Comparison of ENCODE assay signal across 26 mouse cellular contexts in the genomic region with DNA sequence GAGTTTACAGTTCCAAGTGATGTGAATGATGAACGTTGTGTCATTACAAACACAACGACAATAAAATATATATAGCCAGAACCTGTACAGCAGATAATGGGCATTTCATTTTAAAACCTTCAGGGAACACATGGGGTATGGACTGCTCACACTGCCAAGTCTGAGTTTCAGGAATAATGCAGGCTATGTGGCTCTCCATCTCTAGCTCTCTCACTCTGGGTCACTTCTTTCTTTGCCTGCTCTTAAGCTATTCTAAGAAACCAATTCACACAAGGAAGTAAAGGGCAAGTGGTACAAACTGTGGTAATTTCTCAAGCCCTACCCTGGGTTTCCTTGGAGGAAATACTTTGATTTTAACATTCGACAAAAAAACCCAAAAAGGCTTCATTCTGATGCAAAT.
DNase-seq lines count a peak whose midpoint lies in the region; ATAC-seq lines count a peak whose summit lies in the region.
"Had no signal": no experiment of that assay in that cellular context is flagged by ENCODE, and none has a peak within 500 bp of the region (broad histone marks: within the 10 kb centered on the region; RNA-seq: fewer than 3 reads in every experiment).

No protein-coding gene starts in this region.

- no peak overlapping the region for H3K9ac ChIP-seq in forebrain, embryonic 13.5 days
- H3K9ac ChIP-seq in forebrain, embryonic 12.5 days, result no peak overlapping the region
- no peak overlapping the region for H3K9ac ChIP-seq in hindbrain, embryonic 15.5 days
- H3K9ac ChIP-seq in hindbrain, embryonic 13.5 days, result no peak overlapping the region
- H3K9ac ChIP-seq in neural tube, embryonic 14.5 days (replicated peaks; ENCODE audit: low read depth, low read length), result no peak overlapping the region
- H3K9ac ChIP-seq: embryonic facial prominence, embryonic 13.5 days; hindbrain, embryonic 14.5 days; intestine, embryonic 15.5 days had no signal

- ATAC-seq in forebrain, embryonic 13.5 days, result 0 out of 2 replicates have a peak, but pooled peaks have one; percentile 37
- ATAC-seq in forebrain, embryonic 12.5 days (ENCODE audit: low FRiP score), result no peak
- peak; percentile 63; the same call in 1 of the 2 replicates for ATAC-seq in hindbrain, embryonic 15.5 days (ENCODE audit: low FRiP score, low read depth)
- no peak for ATAC-seq in hindbrain, embryonic 13.5 days (ENCODE audit: low FRiP score)
- peak; percentile 65; the same call in 1 of the 2 replicates for ATAC-seq in neural tube, embryonic 14.5 days (ENCODE audit: low read depth)
- ATAC-seq: activated CD4-positive, CD25-positive, alpha-beta regulatory T cell, adult 4 months; intestine, embryonic 15.5 days had no signal

- H3K27ac ChIP-seq in forebrain, embryonic 13.5 days, result no peak overlapping the region
- H3K27ac ChIP-seq in forebrain, embryonic 12.5 days, result no peak overlapping the region
- H3K27ac ChIP-seq in hindbrain, embryonic 15.5 days (replicated peaks), result no peak overlapping the region
- no peak overlapping the region for H3K27ac ChIP-seq in hindbrain, embryonic 13.5 days
- no peak overlapping the region for H3K27ac ChIP-seq in neural tube, embryonic 14.5 days (ENCODE audit: low read depth, low read length)
- H3K27ac ChIP-seq: embryonic facial prominence, embryonic 10.5 days; embryonic facial prominence, embryonic 13.5 days; gastrocnemius, adult 2 months; hindbrain, embryonic 14.5 days; intestine, embryonic 15.5 days had no signal

- WGBS in forebrain, embryonic 13.5 days, result 67% methylated on average over 3 of the region's 3 CpGs
- WGBS in forebrain, embryonic 12.5 days, result 58% methylated on average over 3 of the region's 3 CpGs
- 54% methylated on average over 3 of the region's 3 CpGs for WGBS in hindbrain, embryonic 15.5 days
- WGBS in hindbrain, embryonic 13.5 days, result 52% methylated on average over 3 of the region's 3 CpGs
- WGBS in neural tube, embryonic 14.5 days, result 40% methylated on average over 3 of the region's 3 CpGs

- H3K9me3 ChIP-seq in forebrain, embryonic 13.5 days (replicated peaks), result no peaks in the 10 kb centered on the region
- no peaks in the 10 kb centered on the region for H3K9me3 ChIP-seq in forebrain, embryonic 12.5 days
- no peaks in the 10 kb centered on the region for H3K9me3 ChIP-seq in hindbrain, embryonic 15.5 days
- no peaks in the 10 kb centered on the region for H3K9me3 ChIP-seq in hindbrain, embryonic 13.5 days
- no peaks in the 10 kb centered on the region for H3K9me3 ChIP-seq in neural tube, embryonic 14.5 days (ENCODE audit: control insufficient read depth, low read length)
- H3K9me3 ChIP-seq: embryonic facial prominence, embryonic 10.5 days; embryonic facial prominence, embryonic 13.5 days; intestine, embryonic 15.5 days had no signal

- no peak for DNase-seq in neural tube, embryonic 10.5 days (ENCODE audit: extremely low spot score, low spot score)
- no peak for DNase-seq in urinary bladder, postnatal 4 days (ENCODE audit: low spot score in 2 of 2)
- DNase-seq in adrenal gland, postnatal 14 days, result no peak
- DNase-seq: adrenal gland, adult 8-10 months; adrenal gland, postnatal 36 days; cerebellum, adult 11-12 months; cerebellum, adult 8-10 months; cerebellum, postnatal 10 days; cerebellum, postnatal 36 days; embryo, embryonic 11 days; gastrocnemius, adult 2 months; gastrocnemius, postnatal 14 days; heart, adult 11 months; kidney, adult 11 months had no signal

- no peak overlapping the region for H3K4me2 ChIP-seq in forebrain, embryonic 13.5 days
- no peak overlapping the region for H3K4me2 ChIP-seq in forebrain, embryonic 12.5 days
- H3K4me2 ChIP-seq in hindbrain, embryonic 15.5 days, result no peak overlapping the region
- no peak overlapping the region for H3K4me2 ChIP-seq in hindbrain, embryonic 13.5 days
- H3K4me2 ChIP-seq in neural tube, embryonic 14.5 days (ENCODE audit: low read depth, low read length), result no peak overlapping the region
- H3K4me2 ChIP-seq: embryonic facial prominence, embryonic 13.5 days; heart, embryonic 11.5 days; hindbrain, embryonic 14.5 days; intestine, embryonic 15.5 days had no signal

- H3K36me3 ChIP-seq in forebrain, embryonic 13.5 days (ENCODE audit: poor library complexity, severe bottlenecking), result no peaks in the 10 kb centered on the region
- H3K36me3 ChIP-seq in forebrain, embryonic 12.5 days (replicated peaks), result no peaks in the 10 kb centered on the region
- no peaks in the 10 kb centered on the region for H3K36me3 ChIP-seq in hindbrain, embryonic 15.5 days
- no peaks in the 10 kb centered on the region for H3K36me3 ChIP-seq in hindbrain, embryonic 13.5 days
- no peaks in the 10 kb centered on the region for H3K36me3 ChIP-seq in neural tube, embryonic 14.5 days (ENCODE audit: control insufficient read depth, insufficient read depth, low read length)
- H3K36me3 ChIP-seq: embryonic facial prominence, embryonic 10.5 days; embryonic facial prominence, embryonic 13.5 days; intestine, embryonic 15.5 days had no signal

- H3K4me3 ChIP-seq in forebrain, embryonic 13.5 days, result no peak overlapping the region
- no peak overlapping the region for H3K4me3 ChIP-seq in forebrain, embryonic 12.5 days (replicated peaks)
- no peak overlapping the region for H3K4me3 ChIP-seq in hindbrain, embryonic 15.5 days
- no peak overlapping the region for H3K4me3 ChIP-seq in hindbrain, embryonic 13.5 days
- no peak overlapping the region for H3K4me3 ChIP-seq in neural tube, embryonic 14.5 days (ENCODE audit: low read depth, low read length)
- H3K4me3 ChIP-seq: embryonic facial prominence, embryonic 10.5 days; embryonic facial prominence, embryonic 13.5 days; erythroblast, embryonic 14.5 days; gastrocnemius, adult 2 months; intestine, embryonic 15.5 days had no signal

- H3K4me1 ChIP-seq in forebrain, embryonic 13.5 days, result peaks cover 16% of the 10 kb centered on the region; the same call in 1 of the 2 replicates
- peaks cover 13% of the 10 kb centered on the region for H3K4me1 ChIP-seq in forebrain, embryonic 12.5 days
- H3K4me1 ChIP-seq in hindbrain, embryonic 15.5 days (replicated peaks), result peaks cover 7% of the 10 kb centered on the region
- peaks cover 12% of the 10 kb centered on the region for H3K4me1 ChIP-seq in hindbrain, embryonic 13.5 days (replicated peaks)
- H3K4me1 ChIP-seq in neural tube, embryonic 14.5 days (ENCODE audit: control insufficient read depth, insufficient read depth, low read length), result no peaks in the 10 kb centered on the region

- H3K27me3 ChIP-seq in forebrain, embryonic 13.5 days, result no peaks in the 10 kb centered on the region
- no peaks in the 10 kb centered on the region; the same call in 1 of the 2 replicates for H3K27me3 ChIP-seq in forebrain, embryonic 12.5 days
- H3K27me3 ChIP-seq in hindbrain, embryonic 15.5 days, result no peaks in the 10 kb centered on the region
- H3K27me3 ChIP-seq in hindbrain, embryonic 13.5 days, result no peaks in the 10 kb centered on the region
- no peaks in the 10 kb centered on the region for H3K27me3 ChIP-seq in neural tube, embryonic 14.5 days (ENCODE audit: control insufficient read depth, insufficient read depth, low read length)
- H3K27me3 ChIP-seq: embryonic facial prominence, embryonic 13.5 days; intestine, embryonic 15.5 days had no signal

Comparison
In these comparisons a context has a peak if more than half of its experiments do, and no peak if none do; other contexts are left out.
1. ATAC-seq: peak in forebrain, embryonic 13.5 days (single experiment), hindbrain, embryonic 15.5 days (single experiment) and neural tube, embryonic 14.5 days (single experiment); none in forebrain, embryonic 12.5 days (single experiment) and hindbrain, embryonic 13.5 days (single experiment).